Mouse (Mus musculus) lung, adult 2 months (tissue): ENCODE measurements around the gene Cmtr1.

Experiments
- CTCF ChIP-seq: fragments of 200-500 bp; IDR thresholded peaks from 2 replicates; pipeline ENCODE4 v1.5.1; 2011; ENCODE audit warnings: mild to moderate bottlenecking, low read length, control low read depth; ENCODE audit not compliant: insufficient read depth
- POLR2A ChIP-seq: fragments of 200-500 bp; IDR thresholded peaks from 2 replicates; pipeline ENCODE4 v1.6.1; 2011; ENCODE audit warnings: low read depth, mild to moderate bottlenecking, control low read depth, low read length, borderline replicate concordance; ENCODE audit errors: extremely low read depth

DNA sequence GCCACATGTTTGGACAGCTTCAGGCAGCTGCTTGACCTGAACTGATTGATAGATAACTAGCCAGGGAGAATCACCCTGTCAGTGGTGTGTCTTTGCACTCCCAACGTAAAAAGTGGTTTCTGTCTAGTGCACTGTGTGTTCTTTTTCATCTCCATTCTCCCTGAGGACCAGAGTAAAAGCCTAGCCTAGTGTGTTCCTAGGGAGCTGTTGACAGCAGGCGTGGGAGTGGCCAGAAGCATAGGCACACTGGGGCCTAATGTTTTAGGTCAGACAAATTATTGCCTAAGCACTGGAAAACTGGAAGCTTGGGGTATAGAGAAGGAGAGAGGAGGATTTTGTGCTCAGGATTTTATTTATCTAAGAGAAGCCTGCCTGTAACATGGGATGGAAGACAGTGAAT lies 22.7 kb downstream of the Cmtr1 start:
- TF ChIP-seq POLR2A (no peak), CTCF (no peak)
